Mouse (Mus musculus): ENCODE data around the gene Fgfr2. TPM values are rescaled to one million over a fixed set of nuclear protein-coding genes. Genes with fewer than 3 reads are reported as not detected.
A peak's percentile ranks its signal among the peaks of the same experiment; 100 is the strongest.

The Fgfr2 gene
- polyA plus RNA-seq, 1 experiment from 2014 or later, result 169 TPM

GRCm38 (mm10) chr7:132723906-132724305, 399.2 kb downstream of the Fgfr2 start:
- 86% methylated on average over 11 of the region's 11 CpGs for WGBS
- H3K4me3 ChIP-seq (ENCODE audit: low read depth, low read length), result no peak overlapping the region
- H3K4me1 ChIP-seq (ENCODE audit: control insufficient read depth, insufficient read depth, low read length), result no peaks in the 10 kb centered on the region
- H3K36me3 ChIP-seq (ENCODE audit: control insufficient read depth, insufficient read depth, low read length), result no peaks in the 10 kb centered on the region; the same call in 1 of the 2 replicates
- H3K4me2 ChIP-seq (replicated peaks; ENCODE audit: low read depth, low read length), result no peak overlapping the region
- H3K27me3 ChIP-seq (ENCODE audit: control insufficient read depth, insufficient read depth, low read length), result no peaks in the 10 kb centered on the region
- H3K27ac ChIP-seq (ENCODE audit: low read length), result no peak overlapping the region
- H3K9ac ChIP-seq (replicated peaks; ENCODE audit: low read depth, low read length), result no peak overlapping the region
- H3K9me3 ChIP-seq (ENCODE audit: control insufficient read depth, low read depth, low read length), result no peaks in the 10 kb centered on the region
- peak; percentile 67; the same call in 1 of the 2 replicates for ATAC-seq (ENCODE audit: insufficient number of reproducible peaks, insufficient read depth, low FRiP score, low read depth)

- Histone ChIP-seq H3K4me1 (ENCODE audit: control insufficient read depth, insufficient read depth, low read length) (no peaks in the 10 kb centered on the region), H3K4me3 (ENCODE audit: low read depth, low read length) (no peak overlapping the region), H3K9me3 (ENCODE audit: control insufficient read depth, low read depth, low read length) (no peaks in the 10 kb centered on the region), H3K9ac (replicated peaks; ENCODE audit: low read depth, low read length) (no peak overlapping the region), H3K4me2 (replicated peaks; ENCODE audit: low read depth, low read length) (no peak overlapping the region), H3K36me3 (ENCODE audit: control insufficient read depth, insufficient read depth, low read length) (no peaks in the 10 kb centered on the region; the same call in 1 of the 2 replicates), H3K27ac (ENCODE audit: low read length) (no peak overlapping the region), H3K27me3 (ENCODE audit: control insufficient read depth, insufficient read depth, low read length) (no peaks in the 10 kb centered on the region)
- 86% methylated on average over 12 of the region's 12 CpGs for WGBS
- no peak for ATAC-seq (ENCODE audit: insufficient number of reproducible peaks, insufficient read depth, low FRiP score, low read depth)
These were observed 400.5 kb downstream of the Fgfr2 start for GRCm38 (mm10) chr7:132722401-132723370.

- Histone ChIP-seq H3K4me3 (ENCODE audit: low read depth, low read length) (no peak overlapping the region), H3K4me1 (ENCODE audit: control insufficient read depth, insufficient read depth, low read length) (no peaks in the 10 kb centered on the region), H3K27ac (ENCODE audit: low read length) (no peak overlapping the region), H3K9me3 (ENCODE audit: control insufficient read depth, low read depth, low read length) (no peaks in the 10 kb centered on the region), H3K36me3 (ENCODE audit: control insufficient read depth, insufficient read depth, low read length) (no peaks in the 10 kb centered on the region; the same call in 1 of the 2 replicates), H3K9ac (replicated peaks; ENCODE audit: low read depth, low read length) (no peak overlapping the region), H3K4me2 (replicated peaks; ENCODE audit: low read depth, low read length) (no peak overlapping the region), H3K27me3 (ENCODE audit: control insufficient read depth, insufficient read depth, low read length) (no peaks in the 10 kb centered on the region)
- WGBS, result 78% methylated on average over 8 of the region's 8 CpGs
- no peak for ATAC-seq (ENCODE audit: insufficient number of reproducible peaks, insufficient read depth, low FRiP score, low read depth)
These were observed 402.6 kb downstream of the Fgfr2 start for GRCm38 (mm10) chr7:132720562-132720961.

GRCm38 (mm10) chr7:132719570-132719969, 403.6 kb downstream of the Fgfr2 start:
- H3K27ac ChIP-seq (ENCODE audit: low read length), result no peak overlapping the region
- H3K36me3 ChIP-seq (ENCODE audit: control insufficient read depth, insufficient read depth, low read length), result peaks cover 4% of the 10 kb centered on the region; the same call in 1 of the 2 replicates
- WGBS, result 87% methylated on average over 4 of the region's 4 CpGs
- no peak overlapping the region for H3K9ac ChIP-seq (replicated peaks; ENCODE audit: low read depth, low read length)
- no peak overlapping the region for H3K4me3 ChIP-seq (ENCODE audit: low read depth, low read length)
- ATAC-seq (ENCODE audit: insufficient number of reproducible peaks, insufficient read depth, low FRiP score, low read depth), result no peak
- no peaks in the 10 kb centered on the region for H3K27me3 ChIP-seq (ENCODE audit: control insufficient read depth, insufficient read depth, low read length)
- no peaks in the 10 kb centered on the region for H3K9me3 ChIP-seq (ENCODE audit: control insufficient read depth, low read depth, low read length)
- 0 out of 2 replicates have a peak, but pooled peaks cover 2% of the 10 kb centered on the region for H3K4me1 ChIP-seq (ENCODE audit: control insufficient read depth, insufficient read depth, low read length)
- H3K4me2 ChIP-seq (replicated peaks; ENCODE audit: low read depth, low read length), result no peak overlapping the region

- Histone ChIP-seq H3K9me3 (ENCODE audit: control insufficient read depth, low read depth, low read length) (no peaks in the 10 kb centered on the region), H3K4me1 (ENCODE audit: control insufficient read depth, insufficient read depth, low read length) (peaks cover 26% of the 10 kb centered on the region; the same call in 1 of the 2 replicates), H3K4me2 (replicated peaks; ENCODE audit: low read depth, low read length) (no peak overlapping the region), H3K4me3 (ENCODE audit: low read depth, low read length) (no peak overlapping the region), H3K36me3 (ENCODE audit: control insufficient read depth, insufficient read depth, low read length) (peaks cover 4% of the 10 kb centered on the region; the same call in 1 of the 2 replicates), H3K27me3 (ENCODE audit: control insufficient read depth, insufficient read depth, low read length) (no peaks in the 10 kb centered on the region), H3K9ac (replicated peaks; ENCODE audit: low read depth, low read length) (no peak overlapping the region), H3K27ac (ENCODE audit: low read length) (peak overlapping the region; percentile 74; the same call in 1 of the 2 replicates)
- ATAC-seq (ENCODE audit: insufficient number of reproducible peaks, insufficient read depth, low FRiP score, low read depth), result no peak
- WGBS, result 100% methylated on average over 4 of the region's 4 CpGs
These were observed 407.9 kb downstream of the Fgfr2 start for GRCm38 (mm10) chr7:132715259-132715658.

- Histone ChIP-seq H3K36me3 (ENCODE audit: control insufficient read depth, insufficient read depth, low read length) (peaks cover 4% of the 10 kb centered on the region; the same call in 1 of the 2 replicates), H3K27ac (ENCODE audit: low read length) (peak overlapping the region; percentile 74)
- WGBS, result 41% methylated on average over 6 of the region's 6 CpGs
These were observed 408.8 kb downstream of the Fgfr2 start for GRCm38 (mm10) chr7:132714236-132714923.

GRCm38 (mm10) chr7:132713483-132714126, 409.5 kb downstream of the Fgfr2 start:
- H3K27ac ChIP-seq (ENCODE audit: low read length), result peak overlapping the region; percentile 74; the same call in 1 of the 2 replicates
- 58% methylated on average over 8 of the region's 8 CpGs for WGBS
- no peak overlapping the region for H3K4me3 ChIP-seq (ENCODE audit: low read depth, low read length)
- no peak overlapping the region for H3K4me2 ChIP-seq (replicated peaks; ENCODE audit: low read depth, low read length)
- H3K9me3 ChIP-seq (ENCODE audit: control insufficient read depth, low read depth, low read length), result no peaks in the 10 kb centered on the region
- H3K4me1 ChIP-seq (ENCODE audit: control insufficient read depth, insufficient read depth, low read length), result peaks cover 26% of the 10 kb centered on the region; the same call in 1 of the 2 replicates
- ATAC-seq (ENCODE audit: insufficient number of reproducible peaks, insufficient read depth, low FRiP score, low read depth), result no peak
- H3K36me3 ChIP-seq (ENCODE audit: control insufficient read depth, insufficient read depth, low read length), result peaks cover 4% of the 10 kb centered on the region; the same call in 1 of the 2 replicates
- H3K9ac ChIP-seq (replicated peaks; ENCODE audit: low read depth, low read length), result no peak overlapping the region
- no peaks in the 10 kb centered on the region for H3K27me3 ChIP-seq (ENCODE audit: control insufficient read depth, insufficient read depth, low read length)

More at GRCm38 (mm10) chr7:132714236-132714923, 408.8 kb downstream of the Fgfr2 start:
- no peak overlapping the region for H3K4me3 ChIP-seq (ENCODE audit: low read depth, low read length)
- no peak overlapping the region for H3K9ac ChIP-seq (replicated peaks; ENCODE audit: low read depth, low read length)
- no peak overlapping the region for H3K4me2 ChIP-seq (replicated peaks; ENCODE audit: low read depth, low read length)
- no peaks in the 10 kb centered on the region for H3K9me3 ChIP-seq (ENCODE audit: control insufficient read depth, low read depth, low read length)
- no peaks in the 10 kb centered on the region for H3K27me3 ChIP-seq (ENCODE audit: control insufficient read depth, insufficient read depth, low read length)
- 0 out of 2 replicates have a peak, but pooled peaks have one; percentile 40 for ATAC-seq (ENCODE audit: insufficient number of reproducible peaks, insufficient read depth, low FRiP score, low read depth)
- H3K4me1 ChIP-seq (ENCODE audit: control insufficient read depth, insufficient read depth, low read length), result peaks cover 26% of the 10 kb centered on the region; the same call in 1 of the 2 replicates

- no peak overlapping the region for H3K9ac ChIP-seq (replicated peaks; ENCODE audit: low read depth, low read length)
- no peak overlapping the region for H3K4me3 ChIP-seq (ENCODE audit: low read depth, low read length)
- no peaks in the 10 kb centered on the region for H3K27me3 ChIP-seq (ENCODE audit: control insufficient read depth, insufficient read depth, low read length)
- 67% methylated on average over 7 of the region's 7 CpGs for WGBS
- peaks cover 4% of the 10 kb centered on the region; the same call in 1 of the 2 replicates for H3K36me3 ChIP-seq (ENCODE audit: control insufficient read depth, insufficient read depth, low read length)
- ATAC-seq (ENCODE audit: insufficient number of reproducible peaks, insufficient read depth, low FRiP score, low read depth), result no peak
- H3K9me3 ChIP-seq (ENCODE audit: control insufficient read depth, low read depth, low read length), result no peaks in the 10 kb centered on the region
- H3K27ac ChIP-seq (ENCODE audit: low read length), result peak overlapping the region; percentile 74; the same call in 1 of the 2 replicates
- H3K4me1 ChIP-seq (ENCODE audit: control insufficient read depth, insufficient read depth, low read length), result peaks cover 26% of the 10 kb centered on the region; the same call in 1 of the 2 replicates
- no peak overlapping the region for H3K4me2 ChIP-seq (replicated peaks; ENCODE audit: low read depth, low read length)
These were observed 410.2 kb downstream of the Fgfr2 start for GRCm38 (mm10) chr7:132712956-132713355.

Data from stomach, embryonic 14.5 days (tissue).